Comparison of ENCODE assay signal across 10 mouse cellular contexts in genomic region chr7:46679044-46679443, GRCm38 (mm10). TPM values are rescaled to one million over a fixed set of nuclear protein-coding genes. Genes with fewer than 3 reads are reported as not detected.
"Had no signal": no experiment of that assay in that cellular context is flagged by ENCODE, and none has a peak within 500 bp of the region (broad histone marks: within the 10 kb centered on the region; RNA-seq: fewer than 3 reads in every experiment).

No protein-coding gene starts in this region.

RNA-seq across cellular contexts. Expression of gene Tph1, which starts 6.7 kb away (rescaled TPM):
- total RNA-seq: neutrophil, adult 5-6 weeks had no signal
- polyA plus RNA-seq: neural tube, embryonic 15.5 days; spleen, adult 2 months; stomach, embryonic 14.5 days; testis, adult 2 months had no signal

RNA-seq across cellular contexts. Expression of gene Saa3, which starts 36.5 kb away (rescaled TPM):
- total RNA-seq: neutrophil, adult 5-6 weeks had no signal
- polyA plus RNA-seq: stomach, embryonic 14.5 days; testis, adult 2 months had no signal

RNA-seq across cellular contexts. Expression of gene Saa4, which starts 53.4 kb away (rescaled TPM):
- total RNA-seq: neutrophil, adult 5-6 weeks had no signal
- polyA plus RNA-seq: neural tube, embryonic 13.5 days; neural tube, embryonic 14.5 days; neural tube, embryonic 15.5 days; small intestine, adult 2 months; spleen, adult 2 months; stomach, embryonic 14.5 days; stomach, postnatal 0 days; urinary bladder, adult 2 months had no signal
